Mouse (Mus musculus) thymus, adult 2 months (tissue): ENCODE data around the gene Robo3. TPM values are rescaled to one million over a fixed set of nuclear protein-coding genes. Genes with fewer than 3 reads are reported as not detected.

Experiments used
- DNase-seq: peaks from one replicate; pipeline ENCODE4 v3.0.0; 2021
- H3K27ac ChIP-seq: fragments of 200-500 bp; 2 replicates; pipeline ENCODE4 v1.5.1; 2012; ENCODE audit warnings: low read length, control low read depth; ENCODE audit not compliant: control insufficient read depth, insufficient read depth
- H3K27me3 ChIP-seq: fragments of 200-500 bp; 2 replicates; pipeline ENCODE4 v1.6.1; 2012; ENCODE audit warnings: mild to moderate bottlenecking, low read length, moderate library complexity, mixed read lengths; ENCODE audit not compliant: control insufficient read depth, insufficient read depth
- H3K36me3 ChIP-seq: fragments of 200-500 bp; 2 replicates; pipeline ENCODE4 v1.6.1; 2012; ENCODE audit warnings: mild to moderate bottlenecking, low read length, moderate library complexity; ENCODE audit not compliant: control insufficient read depth, insufficient read depth
- H3K4me1 ChIP-seq: fragments of 200-500 bp; replicated peaks from 2 replicates; pipeline ENCODE4 v1.6.1; 2012; ENCODE audit warnings: low read length; ENCODE audit not compliant: control insufficient read depth, insufficient read depth
- H3K4me3 ChIP-seq: fragments of 200-500 bp; 2 replicates; pipeline ENCODE4 v1.5.1; 2012; ENCODE audit warnings: mild to moderate bottlenecking, low read length, control low read depth, moderate library complexity; ENCODE audit not compliant: control insufficient read depth, insufficient read depth
- CTCF ChIP-seq: fragments of 200-500 bp; IDR thresholded peaks from 2 replicates; pipeline ENCODE4 v1.5.1; 2012; ENCODE audit warnings: mild to moderate bottlenecking, control low read depth, low read length, moderate library complexity, borderline replicate concordance; ENCODE audit not compliant: control insufficient read depth, poor library complexity, insufficient read depth; ENCODE audit errors: extremely low read depth
- POLR2A ChIP-seq: fragments of 200-500 bp; IDR thresholded peaks from 2 replicates; pipeline ENCODE4 v1.6.1; 2012; ENCODE audit warnings: mild to moderate bottlenecking, low read length, control low read depth, moderate library complexity; ENCODE audit not compliant: control insufficient read depth, poor library complexity, insufficient read depth; ENCODE audit errors: extremely low read depth
- WGBS: fragments of 180-500 bp; shearing (Covaris S2); methylation state at CpG from one replicate; pipeline ENCODE4 v1.1.7; 2018; 5-methylcytosine and 5-hydroxymethylcytosine counted together
- polyA plus RNA-seq: library from polyadenylated mRNA; depleted of rRNA; stranded (reverse); fragments of >200 nt; gene quantifications from 2 replicates; pipeline ENCODE4 v1.2.3, GENCODE M21; 2012

Robo3 gene
- polyA plus RNA-seq, 1 experiment = 0.94 TPM

GRCm38 (mm10) chr9:37414666-37415065, 18.4 kb downstream of the Robo3 start:
- TF ChIP-seq POLR2A (no peak), CTCF (no peak)
- peaks cover 6% of the 10 kb centered on the region; the same call in 1 of the 2 replicates for H3K4me1 ChIP-seq
- no peak overlapping the region for H3K4me3 ChIP-seq
- 86% methylated on average over 3 of the region's 3 CpGs for WGBS
- H3K27ac ChIP-seq = no peak overlapping the region
- no peaks in the 10 kb centered on the region for H3K27me3 ChIP-seq
- DNase-seq = no peak
- H3K36me3 ChIP-seq = no peaks in the 10 kb centered on the region

- no peaks in the 10 kb centered on the region for H3K36me3 ChIP-seq
- H3K4me1 ChIP-seq = peaks cover 6% of the 10 kb centered on the region; the same call in 1 of the 2 replicates
- 77% methylated on average over 3 of the region's 3 CpGs for WGBS
- no peak for DNase-seq
- TF ChIP-seq POLR2A (no peak), CTCF (no peak)
- H3K4me3 ChIP-seq = no peak overlapping the region
- H3K27me3 ChIP-seq = no peaks in the 10 kb centered on the region
- no peak overlapping the region for H3K27ac ChIP-seq
These were observed 20.1 kb downstream of the Robo3 start for GRCm38 (mm10) chr9:37412989-37413388.

GRCm38 (mm10) chr9:37409698-37410445, 23.2 kb downstream of the Robo3 start:
- no peak overlapping the region for H3K27ac ChIP-seq
- H3K27me3 ChIP-seq = no peaks in the 10 kb centered on the region
- 85% methylated on average over 8 of the region's 8 CpGs for WGBS
- H3K4me3 ChIP-seq = no peak overlapping the region
- no peaks in the 10 kb centered on the region for H3K4me1 ChIP-seq
- H3K36me3 ChIP-seq = no peaks in the 10 kb centered on the region
- no peak for DNase-seq
- TF ChIP-seq POLR2A (no peak), CTCF (no peak)

- Histone ChIP-seq H3K27me3 (no peaks in the 10 kb centered on the region), H3K4me1 (no peaks in the 10 kb centered on the region)
- no peak for DNase-seq
These were observed 25.1 kb downstream of the Robo3 start for GRCm38 (mm10) chr9:37407850-37408502.

GRCm38 (mm10) chr9:37406372-37406771, 26.7 kb downstream of the Robo3 start:
- no peak overlapping the region for H3K4me3 ChIP-seq
- H3K27ac ChIP-seq = no peak overlapping the region
- DNase-seq = peak; percentile 37
- no peaks in the 10 kb centered on the region for H3K36me3 ChIP-seq
- no peaks in the 10 kb centered on the region for H3K27me3 ChIP-seq
- TF ChIP-seq CTCF (no peak), POLR2A (no peak)
- WGBS = 0% methylated on average over 1 of the region's 1 CpGs
- H3K4me1 ChIP-seq = no peaks in the 10 kb centered on the region

More at GRCm38 (mm10) chr9:37407850-37408502, 25.1 kb downstream of the Robo3 start:
- Histone ChIP-seq H3K4me3 (no peak overlapping the region), H3K27ac (no peak overlapping the region), H3K36me3 (no peaks in the 10 kb centered on the region)
- WGBS = 89% methylated on average over 19 of the region's 19 CpGs
- no peak for TF ChIP-seq CTCF
- no peak for TF ChIP-seq POLR2A

GRCm38 (mm10) chr9:37403011-37403410, 30.0 kb downstream of the Robo3 start:
- no peaks in the 10 kb centered on the region for H3K27me3 ChIP-seq
- DNase-seq = no peak
- WGBS = 90% methylated on average over 7 of the region's 7 CpGs
- no peak overlapping the region for H3K27ac ChIP-seq
- TF ChIP-seq CTCF = no peak
- TF ChIP-seq POLR2A = no peak
- no peaks in the 10 kb centered on the region for H3K36me3 ChIP-seq
- no peaks in the 10 kb centered on the region for H3K4me1 ChIP-seq
- no peak overlapping the region for H3K4me3 ChIP-seq

GRCm38 (mm10) chr9:37402501-37402900, 30.5 kb downstream of the Robo3 start:
- H3K27me3 ChIP-seq = no peaks in the 10 kb centered on the region
- no peaks in the 10 kb centered on the region for H3K4me1 ChIP-seq
- H3K27ac ChIP-seq = no peak overlapping the region
- DNase-seq = no peak
- WGBS = 83% methylated on average over 7 of the region's 7 CpGs
- H3K36me3 ChIP-seq = no peaks in the 10 kb centered on the region
- TF ChIP-seq POLR2A (no peak), CTCF (no peak)
- H3K4me3 ChIP-seq = no peak overlapping the region
